Mouse (Mus musculus): ENCODE results near the gene Wasf1.

Wasf1 gene

GRCm38 (mm10) chr10:40961365-40961764 is 78.1 kb downstream of the Wasf1 start:
- in situ Hi-C loops (cut with MboI; ENCODE audit: low pct_unique_long_range_greater_than_20kb in 1 of 2, low sequenced_read_pairs in 2 of 2, unreplicated experiment in 1 of 2) = no loop called here

GRCm38 (mm10) chr10:40962008-40962407 is 78.7 kb downstream of the Wasf1 start:
- in situ Hi-C loops (cut with MboI; ENCODE audit: low pct_unique_long_range_greater_than_20kb in 1 of 2, low sequenced_read_pairs in 2 of 2, unreplicated experiment in 1 of 2) = no loop called here

DNA sequence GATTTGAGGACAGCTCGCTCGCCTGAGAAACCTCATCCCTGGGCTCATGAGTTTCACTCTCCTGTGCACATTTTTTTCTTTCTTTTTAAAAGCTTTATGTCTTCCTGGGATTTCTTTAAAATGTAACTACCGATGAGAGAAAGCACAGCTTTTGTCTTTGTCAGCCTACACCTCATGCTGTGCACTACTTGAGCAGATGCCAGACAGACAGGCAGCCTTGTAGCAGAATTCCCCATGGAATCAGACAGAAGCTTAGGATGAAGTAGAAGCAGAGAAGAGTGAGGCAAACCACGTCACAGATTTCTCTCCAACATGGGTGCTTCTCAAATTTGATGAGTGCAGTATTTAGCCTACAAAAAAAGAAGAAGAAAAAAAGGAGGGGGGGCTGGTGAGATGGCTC is 81.3 kb downstream of the Wasf1 start:
- in situ Hi-C loops (cut with MboI; ENCODE audit: low pct_unique_long_range_greater_than_20kb in 1 of 2, low sequenced_read_pairs in 2 of 2, unreplicated experiment in 1 of 2) = no loop called here

DNA sequence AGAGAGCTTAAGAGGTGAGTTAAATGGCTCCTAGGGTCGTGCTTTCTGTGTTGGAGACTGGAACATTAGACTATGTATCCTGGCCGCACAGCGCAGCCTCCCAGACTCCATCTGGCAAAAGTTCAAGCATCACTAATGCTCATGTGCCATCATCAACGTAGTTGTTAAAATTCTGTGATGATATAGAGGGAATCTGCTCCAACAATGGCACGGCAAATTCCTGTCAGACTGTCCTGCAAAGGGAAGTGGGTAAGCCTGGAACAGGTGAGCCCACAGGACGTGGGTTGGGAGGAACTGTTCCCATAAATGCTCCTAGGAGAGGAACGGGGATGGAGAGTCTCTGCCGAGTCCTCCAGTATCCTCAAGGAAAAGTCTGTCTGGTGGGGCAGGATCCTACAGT is 85.3 kb downstream of the Wasf1 start:
- in situ Hi-C loops (cut with MboI; ENCODE audit: low pct_unique_long_range_greater_than_20kb in 1 of 2, low sequenced_read_pairs in 2 of 2, unreplicated experiment in 1 of 2) = no loop called here

GRCm38 (mm10) chr10:40969372-40970033 is 86.2 kb downstream of the Wasf1 start:
- in situ Hi-C loops (cut with MboI; ENCODE audit: low pct_unique_long_range_greater_than_20kb in 1 of 2, low sequenced_read_pairs in 2 of 2, unreplicated experiment in 1 of 2) = no loop called here

GRCm38 (mm10) chr10:40970601-40971245 is 87.4 kb downstream of the Wasf1 start:
- in situ Hi-C loops (cut with MboI; ENCODE audit: low pct_unique_long_range_greater_than_20kb in 1 of 2, low sequenced_read_pairs in 2 of 2, unreplicated experiment in 1 of 2) = no loop called here

GRCm38 (mm10) chr10:40971256-40971655 is 88.0 kb downstream of the Wasf1 start:
- in situ Hi-C loops (cut with MboI; ENCODE audit: low pct_unique_long_range_greater_than_20kb in 1 of 2, low sequenced_read_pairs in 2 of 2, unreplicated experiment in 1 of 2) = no loop called here

GRCm38 (mm10) chr10:40983761-40984160 is 100.5 kb downstream of the Wasf1 start:
- in situ Hi-C loops (cut with MboI; ENCODE audit: low pct_unique_long_range_greater_than_20kb in 1 of 2, low sequenced_read_pairs in 2 of 2, unreplicated experiment in 1 of 2) = no loop called here

DNA sequence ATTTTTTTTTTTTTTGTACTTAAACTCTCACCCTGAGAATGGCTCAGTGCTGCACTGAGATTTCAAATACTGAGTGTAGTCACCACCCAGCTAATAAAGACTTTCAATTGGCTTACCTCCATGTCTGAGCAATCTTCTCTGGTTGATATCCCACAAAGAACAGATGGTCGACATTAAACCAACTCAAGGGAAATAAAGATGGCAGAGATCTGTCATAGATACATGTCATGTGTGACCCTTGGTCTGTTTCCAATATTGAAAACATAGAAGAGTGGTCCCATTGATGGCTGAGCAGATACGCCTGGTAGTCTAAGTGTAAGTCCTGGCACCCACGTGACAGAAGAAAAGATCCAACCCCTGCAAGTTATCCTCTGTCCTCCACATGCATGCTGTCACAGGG is 101.3 kb downstream of the Wasf1 start:
- in situ Hi-C loops (cut with MboI; ENCODE audit: low pct_unique_long_range_greater_than_20kb in 1 of 2, low sequenced_read_pairs in 2 of 2, unreplicated experiment in 1 of 2) = no loop called here

- in situ Hi-C loops (cut with MboI; ENCODE audit: low pct_unique_long_range_greater_than_20kb in 1 of 2, low sequenced_read_pairs in 2 of 2, unreplicated experiment in 1 of 2) = no loop called here
Observed at GRCm38 (mm10) chr10:40985350-40985749, 102.1 kb downstream of the Wasf1 start.

Data from mouse embryonic stem cell (cell line).